Mouse (Mus musculus) liver, embryonic 13.5 days (tissue): ENCODE measurements around the gene Bmpr1b. TPM values are rescaled to one million over a fixed set of nuclear protein-coding genes. Genes with fewer than 3 reads are reported as not detected.
"Not testable (repeated sequence)": the region's sequence is repeated elsewhere in the genome, so short reads cannot be mapped to it uniquely, and the experiment has no call there.

ENCODE experiments used
- ATAC-seq: fragments of 200-750 bp; cut with Nextera tagmentation; 2 replicates; pipeline ENCODE4 v1.8.0; 2017; ENCODE audit warnings: low read depth, mild to moderate bottlenecking, moderate number of reproducible peaks, moderate library complexity
- DNase-seq: peaks from one replicate; pipeline ENCODE4 v3.0.0; 2022
- H3K27ac ChIP-seq: fragments of 300-500 bp; sonication (generic); 2 replicates; pipeline ENCODE4 v1.5.1; 2015; ENCODE audit warnings: moderate library complexity, mild to moderate bottlenecking, inconsistent platforms
- H3K27me3 ChIP-seq: fragments of 300-500 bp; sonication (generic); 2 replicates; pipeline ENCODE4 v1.6.1; 2015; ENCODE audit warnings: mild to moderate bottlenecking, inconsistent platforms
- H3K36me3 ChIP-seq: fragments of 300-500 bp; sonication (generic); 2 replicates; pipeline ENCODE4 v1.6.1; 2015; ENCODE audit warnings: mild to moderate bottlenecking, inconsistent platforms
- H3K4me1 ChIP-seq: fragments of 300-500 bp; sonication (generic); replicated peaks from 2 replicates; pipeline ENCODE4 v1.6.1; 2015; ENCODE audit warnings: inconsistent platforms
- H3K4me2 ChIP-seq: fragments of 300-500 bp; sonication (generic); 2 replicates; pipeline ENCODE4 v1.6.1; 2015; ENCODE audit warnings: inconsistent platforms, mild to moderate bottlenecking, moderate library complexity
- H3K4me3 ChIP-seq: fragments of 300-500 bp; sonication (generic); replicated peaks from 2 replicates; pipeline ENCODE4 v1.5.1; 2015; ENCODE audit warnings: mild to moderate bottlenecking, inconsistent platforms
- H3K9ac ChIP-seq: fragments of 300-500 bp; sonication (generic); 2 replicates; pipeline ENCODE4 v1.6.1; 2015; ENCODE audit warnings: mild to moderate bottlenecking, inconsistent platforms
- H3K9me3 ChIP-seq: fragments of 300-500 bp; sonication (generic); replicated peaks from 2 replicates; pipeline ENCODE4 v1.6.1; 2016; ENCODE audit warnings: inconsistent platforms
- WGBS: fragments of 180-500 bp; shearing (Covaris S2); methylation state at CpG from one replicate; pipeline ENCODE4 v1.1.7; 2015; ENCODE audit not compliant: insufficient replicate concordance; 5-methylcytosine and 5-hydroxymethylcytosine counted together
- polyA plus RNA-seq: library from polyadenylated mRNA; unstranded; fragments of >200 nt; fragmentation: Nextera tagmentation; extraction: Ambion mirVana; gene quantifications from 2 replicates; pipeline ENCODE4 v1.2.1, GENCODE M21; 2015

The Bmpr1b gene
- polyA plus RNA-seq = 0.18 and 0.19 TPM in 2 replicates

- DNase-seq (no peak), ATAC-seq (no peak)
- WGBS = under 1% methylated on average over 63 of the region's 65 CpGs
- H3K4me2 ChIP-seq = peak within 1 kb of the TSS; percentile 59
- H3K4me3 ChIP-seq = peak within 1 kb of the TSS; percentile 45
- no peaks in the 10 kb centered on the region for H3K9me3 ChIP-seq
- no peaks in the 10 kb centered on the region for H3K4me1 ChIP-seq
- no peak within 1 kb of the TSS for H3K27ac ChIP-seq
- H3K36me3 ChIP-seq = no peaks in the 10 kb centered on the region
- H3K9ac ChIP-seq = no peak within 1 kb of the TSS
- H3K27me3 ChIP-seq = peaks cover 31% of the 10 kb centered on the region
These were observed at the start of gene Bmpr1b for GRCm38 (mm10) chr3:142168863-142169521. TSS of gene Bmpr1b (minus strand) at chr3:142169425.

GRCm38 (mm10) chr3:142212821-142213220 lies 43.6 kb upstream of the Bmpr1b start:
- ATAC-seq (no peak), DNase-seq (no peak)
- Histone ChIP-seq H3K27ac (no peak overlapping the region), H3K9me3 (no peaks in the 10 kb centered on the region), H3K36me3 (no peaks in the 10 kb centered on the region), H3K4me1 (no peaks in the 10 kb centered on the region), H3K4me3 (no peak overlapping the region), H3K27me3 (no peaks in the 10 kb centered on the region), H3K4me2 (no peak overlapping the region), H3K9ac (no peak overlapping the region)
- 44% methylated on average over 2 of the region's 2 CpGs for WGBS

GRCm38 (mm10) chr3:142212186-142212585 lies 43.0 kb upstream of the Bmpr1b start:
- Histone ChIP-seq H3K9ac (no peak overlapping the region), H3K27ac (no peak overlapping the region), H3K9me3 (no peaks in the 10 kb centered on the region), H3K4me2 (no peak overlapping the region), H3K4me3 (no peak overlapping the region), H3K27me3 (no peaks in the 10 kb centered on the region), H3K36me3 (no peaks in the 10 kb centered on the region), H3K4me1 (no peaks in the 10 kb centered on the region)
- no peak for ATAC-seq
- no peak for DNase-seq
- 51% methylated on average over 3 of the region's 3 CpGs for WGBS

GRCm38 (mm10) chr3:142209981-142210380 lies 40.8 kb upstream of the Bmpr1b start:
- WGBS = 65% methylated on average over 6 of the region's 6 CpGs
- DNase-seq = no peak

DNA sequence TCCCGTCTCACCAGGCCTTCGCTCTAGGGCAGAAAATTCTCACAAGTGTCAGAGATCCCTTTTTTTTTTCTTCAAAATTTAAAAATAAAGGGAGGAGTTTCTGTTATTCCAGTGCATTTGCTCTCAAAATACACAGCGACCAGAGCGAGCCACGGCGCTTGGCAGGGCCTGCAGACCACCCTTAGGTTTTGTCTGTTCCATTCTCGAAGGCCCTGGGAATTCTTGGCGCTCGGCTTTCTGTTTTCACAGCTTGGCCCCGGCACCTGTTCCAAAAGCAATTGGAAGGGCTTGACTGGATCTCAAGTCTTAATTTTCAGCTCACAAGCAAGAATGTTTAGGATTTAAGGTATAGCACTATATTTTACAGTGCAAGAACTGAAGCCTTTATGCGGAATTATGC lies 39.8 kb upstream of the Bmpr1b start:
- no peak for ATAC-seq
- whole genome bisulfite sequencing = 79% methylated on average over 11 of the region's 11 CpGs

More at GRCm38 (mm10) chr3:142209981-142210380, 40.8 kb upstream of the Bmpr1b start:
- Histone ChIP-seq H3K36me3 (no peaks in the 10 kb centered on the region), H3K9me3 (no peaks in the 10 kb centered on the region), H3K9ac (no peak overlapping the region), H3K27me3 (no peaks in the 10 kb centered on the region), H3K4me3 (no peak overlapping the region), H3K4me1 (no peaks in the 10 kb centered on the region), H3K27ac (no peak overlapping the region), H3K4me2 (no peak overlapping the region)
- no peak for ATAC-seq

DNA sequence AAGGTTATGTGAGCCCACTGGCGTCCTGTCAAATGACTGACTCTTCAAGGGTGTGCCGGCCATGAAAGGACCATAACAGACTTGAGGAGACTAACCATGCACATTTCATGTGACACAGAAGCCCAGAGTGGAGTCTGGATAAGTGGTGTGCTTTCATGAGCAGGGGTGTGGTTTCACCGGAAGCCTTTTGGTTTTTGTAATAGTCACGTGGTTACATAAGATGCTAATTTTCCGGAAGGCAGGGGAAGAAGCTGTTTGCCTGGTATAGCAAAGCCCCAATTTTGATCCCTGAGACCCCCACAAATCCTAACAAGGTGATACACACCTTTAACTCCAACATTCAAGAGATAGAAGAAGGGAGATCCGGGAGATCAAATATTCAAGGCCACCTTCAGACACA lies 38.3 kb upstream of the Bmpr1b start:
- ATAC-seq (no peak), DNase-seq (no peak)
- no peak overlapping the region for H3K4me3 ChIP-seq
- no peak overlapping the region for H3K9ac ChIP-seq
- no peaks in the 10 kb centered on the region for H3K36me3 ChIP-seq
- no peaks in the 10 kb centered on the region for H3K9me3 ChIP-seq
- 74% methylated on average over 6 of the region's 6 CpGs for WGBS
- no peaks in the 10 kb centered on the region for H3K4me1 ChIP-seq
- H3K4me2 ChIP-seq = no peak overlapping the region
- H3K27me3 ChIP-seq = no peaks in the 10 kb centered on the region
- no peak overlapping the region for H3K27ac ChIP-seq

More for the DNA sequence above, 39.8 kb upstream of the Bmpr1b start:
- no peaks in the 10 kb centered on the region for H3K27me3 ChIP-seq
- no peaks in the 10 kb centered on the region for H3K9me3 ChIP-seq
- DNase-seq = no peak
- no peak overlapping the region for H3K27ac ChIP-seq
- H3K36me3 ChIP-seq = no peaks in the 10 kb centered on the region
- H3K9ac ChIP-seq = no peak overlapping the region
- H3K4me2 ChIP-seq = no peak overlapping the region
- no peaks in the 10 kb centered on the region for H3K4me1 ChIP-seq
- H3K4me3 ChIP-seq = no peak overlapping the region

GRCm38 (mm10) chr3:142206316-142206715 lies 37.1 kb upstream of the Bmpr1b start:
- no peak overlapping the region for H3K4me2 ChIP-seq

DNA sequence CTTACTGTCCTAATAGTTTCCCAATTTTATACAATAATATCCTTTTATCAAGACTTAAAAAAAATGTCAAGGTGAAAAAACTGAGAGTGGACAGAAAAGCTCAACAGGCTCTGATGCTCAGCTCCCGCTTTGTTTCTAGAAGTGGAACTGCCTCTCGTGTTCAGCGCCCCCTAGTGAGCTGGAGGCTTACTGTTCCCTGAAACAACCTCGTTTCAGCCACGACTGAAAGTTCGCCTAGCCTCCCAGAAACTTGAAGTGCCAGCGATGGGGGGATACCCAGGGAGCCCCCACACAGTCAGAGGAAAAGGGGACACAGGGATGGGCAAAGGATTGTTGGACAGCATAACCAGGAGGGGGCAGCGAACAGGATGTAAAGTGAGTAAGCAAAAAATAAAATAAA lies 26.9 kb upstream of the Bmpr1b start:
- Histone ChIP-seq H3K4me3 (no peak overlapping the region), H3K9me3 (peaks cover 5% of the 10 kb centered on the region), H3K36me3 (no peaks in the 10 kb centered on the region), H3K4me2 (no peak overlapping the region), H3K4me1 (no peaks in the 10 kb centered on the region), H3K27me3 (no peaks in the 10 kb centered on the region), H3K9ac (no peak overlapping the region), H3K27ac (no peak overlapping the region)
- no peak for DNase-seq
- 67% methylated on average over 8 of the region's 8 CpGs for WGBS
- ATAC-seq = no peak

More at GRCm38 (mm10) chr3:142206316-142206715, 37.1 kb upstream of the Bmpr1b start:
- no peaks in the 10 kb centered on the region for H3K4me1 ChIP-seq
- 63% methylated on average over 3 of the region's 3 CpGs for WGBS
- ATAC-seq = no peak
- H3K9me3 ChIP-seq = no peaks in the 10 kb centered on the region
- no peaks in the 10 kb centered on the region for H3K36me3 ChIP-seq
- no peak for DNase-seq
- H3K27ac ChIP-seq = no peak overlapping the region
- no peak overlapping the region for H3K9ac ChIP-seq
- no peaks in the 10 kb centered on the region for H3K27me3 ChIP-seq
- H3K4me3 ChIP-seq = no peak overlapping the region

GRCm38 (mm10) chr3:142191627-142192026 lies 22.4 kb upstream of the Bmpr1b start:
- H3K4me1 ChIP-seq, H3K4me3 ChIP-seq, H3K27ac ChIP-seq, ATAC-seq, DNase-seq, H3K9me3 ChIP-seq, H3K27me3 ChIP-seq, H3K9ac ChIP-seq, H3K36me3 ChIP-seq, H3K4me2 ChIP-seq: not testable (repeated sequence)

GRCm38 (mm10) chr3:142186551-142186950 lies 17.3 kb upstream of the Bmpr1b start:
- H3K4me3 ChIP-seq = no peak overlapping the region
- H3K9ac ChIP-seq = no peak overlapping the region
- peaks cover 2% of the 10 kb centered on the region for H3K9me3 ChIP-seq
- no peak for DNase-seq
- ATAC-seq = no peak
- H3K27me3 ChIP-seq = no peaks in the 10 kb centered on the region
- no peaks in the 10 kb centered on the region for H3K4me1 ChIP-seq
- no peak overlapping the region for H3K4me2 ChIP-seq
- WGBS = 57% methylated on average over 3 of the region's 3 CpGs
- H3K36me3 ChIP-seq = no peaks in the 10 kb centered on the region
- H3K27ac ChIP-seq = no peak overlapping the region

GRCm38 (mm10) chr3:142173996-142174395 lies 4.8 kb upstream of the Bmpr1b start:
- 70% methylated on average over 4 of the region's 4 CpGs for WGBS
- no peak for ATAC-seq

DNA sequence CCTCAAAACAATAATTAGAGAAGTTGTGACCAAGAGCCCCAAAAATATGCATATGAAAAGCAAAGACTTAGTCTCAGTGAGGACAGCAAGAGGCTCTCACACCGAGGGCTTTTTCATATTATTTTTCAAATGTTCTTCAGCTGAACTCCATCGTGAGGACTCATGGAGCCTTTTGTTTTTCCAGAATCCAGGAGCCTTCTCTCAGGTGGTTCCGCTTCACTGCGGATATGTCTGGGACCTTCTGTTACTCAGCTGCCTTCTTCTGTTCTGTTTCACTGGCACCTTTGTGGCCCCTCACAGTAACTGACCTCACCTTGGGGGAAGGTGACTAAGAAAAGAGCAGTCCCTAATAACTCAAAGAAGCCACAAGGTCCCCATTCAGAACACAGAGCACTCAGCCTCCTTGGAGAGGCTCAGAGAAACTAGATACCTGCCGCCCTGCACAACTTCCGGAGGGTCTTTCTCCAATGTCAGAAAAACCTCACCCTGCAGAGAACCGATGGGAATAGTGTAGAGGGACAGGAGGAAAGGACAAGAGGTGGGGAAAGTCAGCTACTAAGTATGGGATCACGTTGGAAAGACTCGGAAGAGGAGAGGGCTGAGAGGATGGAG lies 868 bp downstream of the Bmpr1b start:
- no peak for ATAC-seq
- Histone ChIP-seq H3K27me3 (peaks cover 31% of the 10 kb centered on the region), H3K4me2 (peak overlapping the region; percentile 59), H3K9me3 (no peaks in the 10 kb centered on the region), H3K27ac (no peak overlapping the region), H3K4me3 (peak overlapping the region; percentile 45), H3K36me3 (no peaks in the 10 kb centered on the region), H3K4me1 (no peaks in the 10 kb centered on the region), H3K9ac (no peak overlapping the region)
- no peak for DNase-seq
- WGBS = 13% methylated on average over 9 of the region's 9 CpGs

More at GRCm38 (mm10) chr3:142173996-142174395, 4.8 kb upstream of the Bmpr1b start:
- H3K4me1 ChIP-seq = no peaks in the 10 kb centered on the region
- no peaks in the 10 kb centered on the region for H3K36me3 ChIP-seq
- no peak overlapping the region for H3K27ac ChIP-seq
- no peak overlapping the region for H3K4me3 ChIP-seq
- peaks cover 22% of the 10 kb centered on the region for H3K27me3 ChIP-seq
- H3K9me3 ChIP-seq = no peaks in the 10 kb centered on the region
- H3K4me2 ChIP-seq = no peak overlapping the region
- no peak overlapping the region for H3K9ac ChIP-seq
- no peak for DNase-seq
